Mouse (Mus musculus) testis, adult 2 months (tissue): Measurements from ENCODE around the gene Gm10337. TPM values are rescaled to one million over a fixed set of nuclear protein-coding genes. Genes with fewer than 3 reads are reported as not detected.
A peak's percentile ranks its signal among the peaks of the same experiment; 100 is the strongest.

ENCODE experiments used
- H3K27ac ChIP-seq: fragments of 200-500 bp; 2 replicates; pipeline ENCODE4 v1.5.1; 2012; ENCODE audit warnings: low read depth, low read length; ENCODE audit not compliant: control insufficient read depth, insufficient read depth
- H3K27me3 ChIP-seq: fragments of 200-500 bp; 2 replicates; pipeline ENCODE4 v1.6.1; 2012; ENCODE audit warnings: mild to moderate bottlenecking, low read length, moderate library complexity; ENCODE audit not compliant: control insufficient read depth, insufficient read depth
- H3K36me3 ChIP-seq: fragments of 200-500 bp; 2 replicates; pipeline ENCODE4 v1.6.1; 2012; ENCODE audit warnings: mild to moderate bottlenecking, low read length; ENCODE audit not compliant: control insufficient read depth, insufficient read depth
- H3K4me1 ChIP-seq: fragments of 200-500 bp; 2 replicates; pipeline ENCODE4 v1.6.1; 2012; ENCODE audit warnings: low read length; ENCODE audit not compliant: control insufficient read depth, insufficient read depth
- H3K4me3 ChIP-seq: fragments of 200-500 bp; 2 replicates; pipeline ENCODE4 v1.5.1; 2012; ENCODE audit warnings: low read depth, mild to moderate bottlenecking, low read length, moderate library complexity, mixed read lengths; ENCODE audit not compliant: control insufficient read depth
- CTCF ChIP-seq: fragments of 200-500 bp; IDR thresholded peaks from 2 replicates; pipeline ENCODE4 v1.5.1; 2012; ENCODE audit warnings: low read depth, mild to moderate bottlenecking, inconsistent platforms, low read length, moderate library complexity; ENCODE audit not compliant: control insufficient read depth, insufficient read depth, insufficient replicate concordance
- POLR2A ChIP-seq: fragments of 200-500 bp; IDR thresholded peaks from 2 replicates; pipeline ENCODE4 v1.6.1; 2012; ENCODE audit warnings: low read depth, mild to moderate bottlenecking, inconsistent platforms, low read length, moderate library complexity; ENCODE audit not compliant: control insufficient read depth
- polyA plus RNA-seq: library from polyadenylated mRNA; depleted of rRNA; stranded (reverse); fragments of >200 nt; gene quantifications from 2 replicates; pipeline ENCODE4 v1.2.3, GENCODE M21; 2012

Gene Gm10337
- polyA plus RNA-seq, 1 experiment, result not detected

- peaks cover 1% of the 10 kb centered on the region; the same call in 1 of the 2 replicates for H3K36me3 ChIP-seq
- no peak for TF ChIP-seq CTCF
- TF ChIP-seq POLR2A, result no peak
- peak overlapping the region; percentile 37; the same call in 1 of the 2 replicates for H3K4me3 ChIP-seq
- H3K27ac ChIP-seq, result no peak overlapping the region
- no peaks in the 10 kb centered on the region for H3K4me1 ChIP-seq
- no peaks in the 10 kb centered on the region for H3K27me3 ChIP-seq
Observed at GRCm38 (mm10) chr15:102500479-102500878, 3.0 kb upstream of the Gm10337 start.

GRCm38 (mm10) chr15:102501084-102501814, 2.3 kb upstream of the Gm10337 start:
- no peak for TF ChIP-seq CTCF
- no peak for TF ChIP-seq POLR2A
- Histone ChIP-seq H3K27ac (no peak overlapping the region), H3K4me3 (no peak overlapping the region), H3K4me1 (no peaks in the 10 kb centered on the region), H3K36me3 (peaks cover 1% of the 10 kb centered on the region; the same call in 1 of the 2 replicates), H3K27me3 (no peaks in the 10 kb centered on the region)

- Histone ChIP-seq H3K27ac (no peak overlapping the region; the same call in 1 of the 2 replicates), H3K36me3 (peaks cover 1% of the 10 kb centered on the region; the same call in 1 of the 2 replicates), H3K4me1 (no peaks in the 10 kb centered on the region), H3K27me3 (no peaks in the 10 kb centered on the region), H3K4me3 (no peak overlapping the region)
- TF ChIP-seq POLR2A, result no peak
- no peak for TF ChIP-seq CTCF
Observed at GRCm38 (mm10) chr15:102502254-102502840, 1.2 kb upstream of the Gm10337 start.

DNA sequence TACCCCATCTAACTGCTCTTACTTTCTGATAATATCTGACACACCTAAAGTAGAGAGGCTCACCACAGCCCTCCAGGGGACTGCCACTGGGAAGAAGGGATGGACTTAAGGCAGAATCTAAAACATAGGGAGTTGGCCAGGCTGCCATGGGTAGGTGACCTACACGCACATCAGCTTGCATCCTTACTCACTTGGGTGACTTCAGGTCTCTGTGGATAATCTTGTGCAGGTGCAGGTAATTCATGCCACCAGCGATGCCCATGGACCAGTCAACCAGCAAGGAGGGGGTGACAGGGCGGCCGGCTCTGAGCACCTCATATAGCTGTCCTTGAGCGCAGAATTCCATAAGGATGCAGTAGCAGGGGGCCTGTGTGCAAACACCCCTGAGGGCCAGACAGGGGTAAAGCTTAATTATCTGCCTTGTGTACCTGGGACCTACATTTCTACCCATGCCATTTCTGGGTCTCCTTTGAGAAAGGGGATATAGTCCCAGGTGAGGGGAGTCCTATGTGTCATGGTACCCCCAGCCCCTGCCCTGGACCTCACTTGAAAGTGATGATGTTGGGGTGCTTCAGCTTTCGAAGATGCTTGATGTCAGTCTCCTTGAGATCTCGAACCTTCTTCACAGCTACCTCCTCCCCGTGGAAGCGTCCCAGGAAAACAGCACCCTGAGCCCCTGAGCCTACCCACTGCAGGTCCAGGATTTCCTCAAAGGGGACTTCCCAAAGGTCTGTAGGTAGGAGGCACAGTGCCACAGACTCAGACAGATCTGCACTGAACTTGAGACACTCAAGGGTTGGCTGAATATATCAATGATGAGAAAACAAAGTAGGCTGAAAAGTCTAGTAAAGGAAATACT, 631 bp downstream of the Gm10337 start:
- peaks cover 1% of the 10 kb centered on the region; the same call in 1 of the 2 replicates for H3K36me3 ChIP-seq
- H3K4me1 ChIP-seq, result no peaks in the 10 kb centered on the region
- no peaks in the 10 kb centered on the region for H3K27me3 ChIP-seq
- H3K27ac ChIP-seq, result no peak overlapping the region
- H3K4me3 ChIP-seq, result no peak overlapping the region
- TF ChIP-seq POLR2A, result no peak
- no peak for TF ChIP-seq CTCF

DNA sequence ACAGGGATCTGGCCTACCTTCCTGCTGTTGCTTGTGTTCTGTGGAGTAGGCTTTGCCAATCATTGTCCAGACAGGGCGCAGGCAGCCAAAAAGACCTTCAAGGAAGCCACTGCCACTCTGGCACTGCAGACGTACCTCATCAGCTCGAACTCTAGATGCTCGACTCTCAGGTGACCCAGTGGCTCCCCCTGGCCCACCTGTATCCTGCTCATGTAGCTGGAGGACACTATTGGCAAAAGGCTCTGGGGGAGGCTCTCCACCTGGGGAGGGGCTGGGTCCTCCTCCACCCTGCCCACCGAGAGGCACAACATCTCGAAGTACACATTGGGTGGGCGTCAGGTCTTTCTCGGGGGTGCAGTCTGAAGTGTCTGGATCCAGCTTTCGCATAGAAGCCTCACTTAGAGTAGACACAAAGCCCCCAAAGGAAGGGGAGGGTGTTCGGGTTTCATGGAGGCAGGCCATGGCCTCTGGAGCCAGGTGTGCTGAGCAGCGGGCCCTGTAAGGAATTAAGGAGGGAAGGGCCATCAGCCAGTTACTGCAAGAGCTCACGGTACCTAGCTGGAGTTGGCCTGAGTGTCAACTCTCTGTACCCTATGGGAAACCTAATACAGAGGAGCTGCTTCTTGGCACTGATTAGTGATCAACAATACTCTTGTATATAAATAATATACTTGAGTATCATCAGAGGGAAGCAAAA, 1.7 kb downstream of the Gm10337 start:
- no peak overlapping the region for H3K4me3 ChIP-seq
- H3K27me3 ChIP-seq, result no peaks in the 10 kb centered on the region
- no peaks in the 10 kb centered on the region; the same call in 1 of the 2 replicates for H3K36me3 ChIP-seq
- peaks cover 5% of the 10 kb centered on the region for H3K4me1 ChIP-seq
- no peak for TF ChIP-seq CTCF
- no peak for TF ChIP-seq POLR2A
- H3K27ac ChIP-seq, result no peak overlapping the region

DNA sequence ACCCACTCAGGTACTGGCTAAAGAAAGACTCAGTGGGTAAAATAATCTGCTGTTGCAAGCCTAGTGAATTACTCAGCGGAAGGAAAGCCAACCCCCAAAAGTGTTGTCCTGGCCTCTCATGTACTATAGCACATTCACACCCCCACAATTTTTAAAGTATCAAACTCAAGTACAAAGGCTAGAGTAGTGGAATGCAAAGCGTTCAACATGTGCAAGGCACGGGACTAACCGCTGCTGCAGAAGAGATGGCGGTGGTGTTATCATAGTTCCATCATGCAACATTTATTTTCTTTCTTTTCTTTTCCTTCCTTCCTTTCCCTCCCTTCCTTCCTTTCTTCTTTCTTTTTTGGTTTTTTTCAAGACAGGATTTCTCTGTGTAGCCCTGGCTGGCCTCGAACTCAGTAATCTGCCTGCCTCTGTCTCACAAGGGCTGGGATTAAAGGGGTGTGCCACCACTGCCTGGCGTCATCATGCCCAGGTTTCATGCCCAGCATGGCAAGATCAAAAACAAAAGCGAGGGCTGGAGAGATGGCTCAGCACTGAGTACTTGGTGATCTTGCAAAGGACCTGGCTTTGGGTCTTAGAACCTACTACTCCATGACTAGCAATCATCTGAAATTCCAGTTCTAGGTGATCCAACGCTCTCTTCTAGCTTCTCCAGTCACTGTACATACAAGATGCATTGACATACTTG, 2.4 kb downstream of the Gm10337 start:
- no peaks in the 10 kb centered on the region for H3K36me3 ChIP-seq
- TF ChIP-seq CTCF (no peak), POLR2A (no peak)

More for the DNA sequence above, 2.4 kb downstream of the Gm10337 start:
- Histone ChIP-seq H3K27ac (no peak overlapping the region), H3K4me1 (peaks cover 8% of the 10 kb centered on the region), H3K4me3 (no peak overlapping the region), H3K27me3 (no peaks in the 10 kb centered on the region)
